Mouse (Mus musculus) midbrain, embryonic 11.5 days (tissue): Measurements from ENCODE around the gene Arid5b. TPM values are rescaled to one million over a fixed set of nuclear protein-coding genes. Genes with fewer than 3 reads are reported as not detected.
A peak's percentile ranks its signal among the peaks of the same experiment; 100 is the strongest.

ENCODE experiments used
- ATAC-seq: fragments of 200-750 bp; cut with Nextera tagmentation; 2 replicates; pipeline ENCODE4 v1.8.0; 2017; ENCODE audit warnings: moderate TSS enrichment, moderate library complexity; ENCODE audit not compliant: low FRiP score
- DNase-seq: peaks from one replicate; pipeline ENCODE4 v3.0.0; 2015; ENCODE audit warnings: low spot score; ENCODE audit errors: missing footprints
- H3K27ac ChIP-seq: fragments of 300-500 bp; sonication (generic); 2 replicates; pipeline ENCODE4 v1.5.1; 2014; ENCODE audit warnings: low read depth, low read length
- H3K27me3 ChIP-seq: fragments of 300-500 bp; sonication (generic); 2 replicates; pipeline ENCODE4 v1.6.1; 2014; ENCODE audit warnings: mild to moderate bottlenecking, low read length, moderate library complexity, mixed read lengths; ENCODE audit not compliant: control insufficient read depth, insufficient read depth
- H3K36me3 ChIP-seq: fragments of 300-500 bp; sonication (generic); 2 replicates; pipeline ENCODE4 v1.6.1; 2014; ENCODE audit warnings: mild to moderate bottlenecking, low read length, moderate library complexity, mixed read lengths; ENCODE audit not compliant: control insufficient read depth, insufficient read depth
- H3K4me1 ChIP-seq: fragments of 300-500 bp; sonication (generic); 2 replicates; pipeline ENCODE4 v1.6.1; 2014; ENCODE audit warnings: low read length; ENCODE audit not compliant: control insufficient read depth, insufficient read depth
- H3K4me2 ChIP-seq: fragments of 300-500 bp; sonication (generic); 2 replicates; pipeline ENCODE4 v1.6.1; 2014; ENCODE audit warnings: mild to moderate bottlenecking, moderate library complexity
- H3K4me3 ChIP-seq: fragments of 300-500 bp; sonication (generic); 2 replicates; pipeline ENCODE4 v1.5.1; 2014; ENCODE audit warnings: low read depth, low read length
- H3K9ac ChIP-seq: fragments of 300-500 bp; sonication (generic); 2 replicates; pipeline ENCODE4 v1.6.1; 2014; ENCODE audit warnings: low read length
- H3K9me3 ChIP-seq: fragments of 300-500 bp; sonication (generic); 2 replicates; pipeline ENCODE4 v1.6.1; 2016; ENCODE audit warnings: low read length; ENCODE audit not compliant: control insufficient read depth
- WGBS: fragments of 180-500 bp; shearing (Covaris S2); extraction: QIAGEN DNeasy Blood & Tissue Kit; methylation state at CpG from one replicate; pipeline ENCODE4 v1.1.7; 2014; 5-methylcytosine and 5-hydroxymethylcytosine counted together
- polyA plus RNA-seq: library from polyadenylated mRNA; unstranded; fragments of >200 nt; fragmentation: Nextera tagmentation; extraction: Ambion mirVana; gene quantifications from 2 replicates; pipeline ENCODE4 v1.2.1, GENCODE M21; 2014

Arid5b gene
- polyA plus RNA-seq, 1 experiment from 2014 or later, result 13.4 TPM

GRCm38 (mm10) chr10:68119285-68119684, 159.3 kb downstream of the Arid5b start:
- no peak for ATAC-seq
- peak; percentile 72 for DNase-seq
- Histone ChIP-seq H3K4me2 (no peak overlapping the region), H3K4me3 (no peak overlapping the region), H3K4me1 (no peaks in the 10 kb centered on the region), H3K27ac (no peak overlapping the region), H3K9ac (no peak overlapping the region), H3K9me3 (no peaks in the 10 kb centered on the region), H3K27me3 (no peaks in the 10 kb centered on the region), H3K36me3 (no peaks in the 10 kb centered on the region)
- WGBS, result 92% methylated on average over 6 of the region's 6 CpGs

- ATAC-seq, result no peak
- no peaks in the 10 kb centered on the region for H3K27me3 ChIP-seq
- no peaks in the 10 kb centered on the region for H3K36me3 ChIP-seq
- no peak overlapping the region for H3K9ac ChIP-seq
- H3K9me3 ChIP-seq, result no peaks in the 10 kb centered on the region
- H3K27ac ChIP-seq, result no peak overlapping the region
- 90% methylated on average over 3 of the region's 3 CpGs for WGBS
- no peaks in the 10 kb centered on the region for H3K4me1 ChIP-seq
- no peak for DNase-seq
- no peak overlapping the region for H3K4me3 ChIP-seq
- H3K4me2 ChIP-seq, result no peak overlapping the region
Observed at GRCm38 (mm10) chr10:68114955-68115354, 163.6 kb downstream of the Arid5b start.

GRCm38 (mm10) chr10:68113645-68114044, 164.9 kb downstream of the Arid5b start:
- no peak overlapping the region for H3K9ac ChIP-seq
- no peaks in the 10 kb centered on the region for H3K9me3 ChIP-seq
- no peak overlapping the region for H3K27ac ChIP-seq
- no peaks in the 10 kb centered on the region for H3K4me1 ChIP-seq
- DNase-seq (peak; percentile 31), ATAC-seq (no peak)
- H3K27me3 ChIP-seq, result no peaks in the 10 kb centered on the region
- H3K36me3 ChIP-seq, result no peaks in the 10 kb centered on the region
- H3K4me3 ChIP-seq, result no peak overlapping the region
- H3K4me2 ChIP-seq, result no peak overlapping the region
- 86% methylated on average over 5 of the region's 5 CpGs for WGBS

- no peak overlapping the region for H3K27ac ChIP-seq
- H3K27me3 ChIP-seq, result no peaks in the 10 kb centered on the region
- ATAC-seq, result no peak
Observed at GRCm38 (mm10) chr10:68112983-68113382, 165.6 kb downstream of the Arid5b start.

GRCm38 (mm10) chr10:68110607-68111006, 167.9 kb downstream of the Arid5b start:
- Histone ChIP-seq H3K27ac (no peak overlapping the region), H3K4me3 (no peak overlapping the region), H3K9me3 (no peaks in the 10 kb centered on the region), H3K27me3 (no peaks in the 10 kb centered on the region), H3K4me1 (no peaks in the 10 kb centered on the region), H3K36me3 (no peaks in the 10 kb centered on the region), H3K4me2 (no peak overlapping the region), H3K9ac (no peak overlapping the region)
- WGBS, result 73% methylated on average over 5 of the region's 5 CpGs
- no peak for ATAC-seq
- no peak for DNase-seq

More at GRCm38 (mm10) chr10:68112983-68113382, 165.6 kb downstream of the Arid5b start:
- WGBS, result 91% methylated on average over 8 of the region's 8 CpGs
- Histone ChIP-seq H3K4me2 (no peak overlapping the region), H3K36me3 (no peaks in the 10 kb centered on the region), H3K9ac (no peak overlapping the region), H3K4me1 (no peaks in the 10 kb centered on the region), H3K4me3 (no peak overlapping the region), H3K9me3 (no peaks in the 10 kb centered on the region)
- no peak for DNase-seq

GRCm38 (mm10) chr10:68110182-68110581, 168.4 kb downstream of the Arid5b start:
- H3K9me3 ChIP-seq, result no peaks in the 10 kb centered on the region
- ATAC-seq (no peak), DNase-seq (no peak)
- no peaks in the 10 kb centered on the region for H3K27me3 ChIP-seq
- H3K4me3 ChIP-seq, result no peak overlapping the region
- H3K27ac ChIP-seq, result no peak overlapping the region
- 80% methylated on average over 8 of the region's 8 CpGs for WGBS
- H3K36me3 ChIP-seq, result no peaks in the 10 kb centered on the region
- no peaks in the 10 kb centered on the region for H3K4me1 ChIP-seq
- no peak overlapping the region for H3K9ac ChIP-seq
- H3K4me2 ChIP-seq, result no peak overlapping the region

GRCm38 (mm10) chr10:68109651-68110050, 168.9 kb downstream of the Arid5b start:
- Histone ChIP-seq H3K27me3 (no peaks in the 10 kb centered on the region), H3K27ac (no peak overlapping the region), H3K9me3 (no peaks in the 10 kb centered on the region), H3K9ac (no peak overlapping the region), H3K4me1 (peaks cover 2% of the 10 kb centered on the region; the same call in 1 of the 2 replicates), H3K4me3 (no peak overlapping the region), H3K36me3 (no peaks in the 10 kb centered on the region), H3K4me2 (no peak overlapping the region)
- DNase-seq (no peak), ATAC-seq (no peak)
- 88% methylated on average over 1 of the region's 1 CpGs for WGBS

GRCm38 (mm10) chr10:68107716-68108115, 170.8 kb downstream of the Arid5b start:
- H3K27me3 ChIP-seq, result no peaks in the 10 kb centered on the region
- H3K27ac ChIP-seq, result no peak overlapping the region
- H3K36me3 ChIP-seq, result no peaks in the 10 kb centered on the region
- H3K4me1 ChIP-seq, result peaks cover 5% of the 10 kb centered on the region; the same call in 1 of the 2 replicates
- no peak overlapping the region for H3K4me2 ChIP-seq
- DNase-seq, result peak; percentile 17
- no peak for ATAC-seq
- 79% methylated on average over 6 of the region's 6 CpGs for WGBS
- no peak overlapping the region for H3K4me3 ChIP-seq
- H3K9me3 ChIP-seq, result no peaks in the 10 kb centered on the region
- no peak overlapping the region for H3K9ac ChIP-seq

- ATAC-seq, result no peak
- H3K4me2 ChIP-seq, result no peak overlapping the region
- no peaks in the 10 kb centered on the region for H3K27me3 ChIP-seq
- DNase-seq, result peak; percentile 79
- no peaks in the 10 kb centered on the region for H3K9me3 ChIP-seq
- H3K9ac ChIP-seq, result no peak overlapping the region
- no peaks in the 10 kb centered on the region for H3K36me3 ChIP-seq
- no peak overlapping the region for H3K27ac ChIP-seq
- WGBS, result 79% methylated on average over 9 of the region's 9 CpGs
- peaks cover 5% of the 10 kb centered on the region; the same call in 1 of the 2 replicates for H3K4me1 ChIP-seq
- H3K4me3 ChIP-seq, result no peak overlapping the region
Observed at GRCm38 (mm10) chr10:68106351-68106950, 172.1 kb downstream of the Arid5b start.
